Comparison of ENCODE assay signal across 34 mouse cellular contexts in genomic region chr16:50551871-50552528, GRCm38 (mm10). TPM values are rescaled to one million over a fixed set of nuclear protein-coding genes. Genes with fewer than 3 reads are reported as not detected.
DNase-seq lines count a peak whose midpoint lies in the region; ATAC-seq and TF ChIP-seq lines count a peak whose summit lies in the region.
"Had no signal": no experiment of that assay in that cellular context is flagged by ENCODE, and none has a peak within 500 bp of the region (broad histone marks: within the 10 kb centered on the region; RNA-seq: fewer than 3 reads in every experiment).

No protein-coding gene starts in this region.

- H3K9ac ChIP-seq in lung, postnatal 0 days (replicated peaks; ENCODE audit: low read depth) = no peak overlapping the region
- H3K9ac ChIP-seq: embryonic facial prominence, embryonic 13.5 days; forebrain, embryonic 13.5 days; limb, embryonic 15.5 days had no signal

- 0 out of 2 replicates have a peak, but pooled peaks have one; percentile 4 for TF ChIP-seq CTCF in lung, postnatal 0 days (IDR thresholded peaks at IDR 0.05)

- DNase-seq in lung, postnatal 0 days (ENCODE audit: low spot score) = no peak
- no peak for DNase-seq in lung, postnatal 14 days
- DNase-seq in A20 (ENCODE audit: low read depth, low spot score) = peak; percentile 84
- peak; percentile 4 for DNase-seq in splenic B cell, adult 2 months (ENCODE audit: low read depth, low spot score)
- DNase-seq in ovary, postnatal 14 days (ENCODE audit: low spot score) = no peak
- DNase-seq in left cerebral cortex, postnatal 36 days (ENCODE audit: low spot score in 2 of 2) = no peak
- DNase-seq: adrenal gland, postnatal 10 days; cerebellum, adult 18-20 months; cerebellum, postnatal 25 days; embryo, embryonic 11 days; heart, postnatal 4 days; kidney, adult 9 months; kidney, postnatal 36 days; left cerebral cortex, postnatal 4 days; lung, adult 18-20 months; right cerebral cortex, adult 18-20 months; right cerebral cortex, postnatal 4 days had no signal

- no peak for ATAC-seq in lung, postnatal 0 days
- ATAC-seq in hematopoietic stem cell, adult 5-6 weeks (replicated peaks in 1 of 2; ENCODE audit: insufficient read depth in 1 of 2, low FRiP score in 2 of 2, low TSS enrichment in 1 of 2, low read depth in 1 of 2, poor library complexity in 2 of 2, severe bottlenecking in 2 of 2) = peak; percentile 68 to 89; a peak in 3 of 4 replicates
- ATAC-seq: activated CD4-positive, CD25-positive, alpha-beta regulatory T cell, adult 4 months; forebrain, embryonic 13.5 days; hindbrain, embryonic 16.5 days; intestine, embryonic 16.5 days; midbrain, embryonic 16.5 days had no signal

- TF ChIP-seq EP300 in lung, postnatal 0 days (IDR thresholded peaks at IDR 0.05) = no peak

- H3K36me3 ChIP-seq in lung, postnatal 0 days (ENCODE audit: insufficient read depth, low read length) = no peaks in the 10 kb centered on the region
- H3K36me3 ChIP-seq in splenic B cell, adult 2 months (ENCODE audit: control insufficient read depth, insufficient read depth, low read length, poor library complexity, severe bottlenecking) = no peaks in the 10 kb centered on the region
- H3K36me3 ChIP-seq: embryonic facial prominence, embryonic 13.5 days; heart, embryonic 10.5 days; limb, embryonic 15.5 days; midbrain, embryonic 10.5 days had no signal

- H3K9me3 ChIP-seq in lung, postnatal 0 days (ENCODE audit: low read length) = no peaks in the 10 kb centered on the region
- H3K9me3 ChIP-seq: embryonic facial prominence, embryonic 13.5 days; forebrain, embryonic 13.5 days; heart, embryonic 10.5 days; limb, embryonic 15.5 days; midbrain, embryonic 10.5 days had no signal

- WGBS in lung, postnatal 0 days = 59% methylated on average over 7 of the region's 7 CpGs

- no peak overlapping the region for H3K4me2 ChIP-seq in lung, postnatal 0 days (replicated peaks; ENCODE audit: low read depth, low read length)
- H3K4me2 ChIP-seq: embryonic facial prominence, embryonic 13.5 days; forebrain, embryonic 13.5 days; limb, embryonic 15.5 days had no signal

- no peak overlapping the region for H3K4me3 ChIP-seq in lung, postnatal 0 days (ENCODE audit: low read depth, low read length)
- H3K4me3 ChIP-seq: embryonic facial prominence, embryonic 13.5 days; erythroblast, embryonic 14.5 days; forebrain, embryonic 13.5 days; heart, embryonic 10.5 days; limb, embryonic 15.5 days; midbrain, embryonic 10.5 days had no signal

- intact Hi-C loops in left cerebral cortex, postnatal 36 days (cut with DNase I) = no loop called here

- H3K4me1 ChIP-seq in lung, postnatal 0 days (ENCODE audit: insufficient read depth, low read depth, low read length) = no peaks in the 10 kb centered on the region
- H3K4me1 ChIP-seq: embryonic facial prominence, embryonic 13.5 days; forebrain, embryonic 13.5 days; heart, embryonic 10.5 days; limb, embryonic 15.5 days; midbrain, embryonic 10.5 days had no signal

- no peaks in the 10 kb centered on the region for H3K27me3 ChIP-seq in lung, postnatal 0 days (replicated peaks; ENCODE audit: insufficient read depth, low read length)
- no peaks in the 10 kb centered on the region; the same call in 1 of the 2 replicates for H3K27me3 ChIP-seq in splenic B cell, adult 2 months (ENCODE audit: control insufficient read depth, insufficient read depth, low read length, poor library complexity, severe bottlenecking)
- H3K27me3 ChIP-seq: embryonic facial prominence, embryonic 13.5 days; forebrain, embryonic 13.5 days; limb, embryonic 15.5 days had no signal

- H3K27ac ChIP-seq in lung, postnatal 0 days (ENCODE audit: low read length) = no peak overlapping the region
- H3K27ac ChIP-seq: embryonic facial prominence, embryonic 13.5 days; forebrain, embryonic 13.5 days; heart, embryonic 10.5 days; limb, embryonic 15.5 days; midbrain, embryonic 10.5 days had no signal

RNA-seq across cellular contexts. Expression of gene Ccdc54, which starts 39.0 kb away (rescaled TPM):
- polyA plus RNA-seq in lung, postnatal 0 days (2015; fragmentation: Nextera tagmentation; extraction: Ambion mirVana) = not detected in 2 replicates
- not detected in 2 replicates for total RNA-seq in hematopoietic stem cell, adult 5-6 weeks (2017)
- total RNA-seq in left cerebral cortex, postnatal 36 days (2021) = not detected
- total RNA-seq: adrenal gland, postnatal 10 days; gastrocnemius, adult 18-20 months; heart, postnatal 4 days; left cerebral cortex, adult 18-20 months; left cerebral cortex, postnatal 4 days had no signal
- polyA plus RNA-seq: activated CD4-positive, CD25-positive, alpha-beta regulatory T cell, adult 4 months; C2C12; embryonic facial prominence, embryonic 13.5 days; erythroblast, embryonic 14.5 days; forebrain, embryonic 13.5 days; heart, embryonic 10.5 days; heart, embryonic 16.5 days; hindbrain, embryonic 16.5 days; intestine, embryonic 16.5 days; limb, embryonic 15.5 days; midbrain, embryonic 10.5 days; midbrain, embryonic 16.5 days; neural tube, embryonic 14.5 days; urinary bladder, adult 2 months had no signal

Comparison
In these comparisons a context has a peak if more than half of its experiments do, and no peak if none do; other contexts are left out.
1. DNase-seq: peak in A20 (single experiment) and splenic B cell, adult 2 months (single experiment); none in lung, postnatal 0 days (single experiment), lung, postnatal 14 days (single experiment), ovary, postnatal 14 days (single experiment) and left cerebral cortex, postnatal 36 days (0 of 2).